Comparison of ENCODE assay signal across 18 mouse cellular contexts in genomic region chr15:99823322-99823898, GRCm38 (mm10). TPM values are rescaled to one million over a fixed set of nuclear protein-coding genes. Genes with fewer than 3 reads are reported as not detected.
A peak's percentile ranks its signal among the peaks of the same experiment; 100 is the strongest.
DNase-seq lines count a peak whose midpoint lies in the region; ATAC-seq and TF ChIP-seq lines count a peak whose summit lies in the region.
"Had no signal": no experiment of that assay in that cellular context is flagged by ENCODE, and none has a peak within 500 bp of the region (broad histone marks: within the 10 kb centered on the region; RNA-seq: fewer than 3 reads in every experiment).

No protein-coding gene starts in this region.

- H3K4me1 ChIP-seq in heart, embryonic 13.5 days = peaks cover 35% of the 10 kb centered on the region
- H3K4me1 ChIP-seq in heart, adult 2 months (ENCODE audit: control insufficient read depth, insufficient read depth, low read length) = peaks cover 1% of the 10 kb centered on the region
- peaks cover 44% of the 10 kb centered on the region for H3K4me1 ChIP-seq in embryonic facial prominence, embryonic 10.5 days
- H3K4me1 ChIP-seq in stomach, embryonic 16.5 days (ENCODE audit: control insufficient read depth, insufficient read depth, low read length) = peaks cover 5% of the 10 kb centered on the region
- H3K4me1 ChIP-seq: liver, embryonic 15.5 days had no signal

- TF ChIP-seq EP300 in heart, adult 2 months (IDR thresholded peaks at IDR 0.05; ENCODE audit: insufficient read depth, low read depth, low read length) = no peak

- no peaks in the 10 kb centered on the region for H3K27me3 ChIP-seq in heart, embryonic 13.5 days (replicated peaks)
- no peaks in the 10 kb centered on the region for H3K27me3 ChIP-seq in heart, adult 2 months (ENCODE audit: control insufficient read depth, insufficient read depth, low read length)
- no peaks in the 10 kb centered on the region for H3K27me3 ChIP-seq in embryonic facial prominence, embryonic 10.5 days (replicated peaks; ENCODE audit: low read depth, poor library complexity, severe bottlenecking)
- H3K27me3 ChIP-seq in stomach, embryonic 16.5 days (ENCODE audit: control insufficient read depth, insufficient read depth, low read length) = no peaks in the 10 kb centered on the region
- H3K27me3 ChIP-seq: liver, embryonic 15.5 days; lung, embryonic 15.5 days; midbrain, embryonic 13.5 days had no signal

- no peak for TF ChIP-seq POLR2A in heart, adult 2 months (IDR thresholded peaks at IDR 0.05; ENCODE audit: insufficient read depth, low read depth, low read length)

- TF ChIP-seq CTCF in heart, adult 2 months (IDR thresholded peaks at IDR 0.05) = no peak

- H3K4me2 ChIP-seq in heart, embryonic 13.5 days = no peak overlapping the region
- no peak overlapping the region for H3K4me2 ChIP-seq in stomach, embryonic 16.5 days (ENCODE audit: low read depth, low read length)
- H3K4me2 ChIP-seq: heart, embryonic 11.5 days; hindbrain, embryonic 14.5 days; liver, embryonic 15.5 days; lung, embryonic 15.5 days; midbrain, embryonic 13.5 days had no signal

- ATAC-seq in heart, embryonic 13.5 days (ENCODE audit: extremely low read depth, insufficient number of reproducible peaks, low FRiP score, low TSS enrichment) = no peak
- ATAC-seq in stomach, embryonic 16.5 days (ENCODE audit: insufficient read depth, low FRiP score) = no peak
- ATAC-seq: midbrain, embryonic 13.5 days had no signal

- intact Hi-C loops in heart, adult 2 months (cut with DNase I) = no loop called here

- peak overlapping the region; percentile 46 for H3K27ac ChIP-seq in heart, embryonic 13.5 days (replicated peaks)
- no peak overlapping the region for H3K27ac ChIP-seq in heart, adult 2 months
- peak overlapping the region; percentile 46; the same call in 1 of the 2 replicates for H3K27ac ChIP-seq in embryonic facial prominence, embryonic 10.5 days (replicated peaks)
- 0 out of 2 replicates have a peak overlapping the region, but pooled peaks have one; percentile 0 for H3K27ac ChIP-seq in stomach, embryonic 16.5 days (ENCODE audit: low read length)
- H3K27ac ChIP-seq: hindbrain, embryonic 14.5 days; limb, embryonic 10.5 days; liver, embryonic 15.5 days; lung, embryonic 15.5 days; midbrain, embryonic 13.5 days had no signal

- H3K4me3 ChIP-seq in heart, embryonic 13.5 days = no peak overlapping the region
- no peak overlapping the region for H3K4me3 ChIP-seq in heart, adult 2 months
- no peak overlapping the region for H3K4me3 ChIP-seq in embryonic facial prominence, embryonic 10.5 days
- H3K4me3 ChIP-seq in stomach, embryonic 16.5 days (replicated peaks; ENCODE audit: low read length) = no peak overlapping the region
- H3K4me3 ChIP-seq: limb, embryonic 10.5 days; liver, embryonic 15.5 days; lung, embryonic 15.5 days; midbrain, embryonic 13.5 days had no signal

- no peaks in the 10 kb centered on the region for H3K9me3 ChIP-seq in heart, embryonic 13.5 days
- no peaks in the 10 kb centered on the region for H3K9me3 ChIP-seq in embryonic facial prominence, embryonic 10.5 days
- H3K9me3 ChIP-seq in stomach, embryonic 16.5 days (replicated peaks; ENCODE audit: control insufficient read depth, low read length) = no peaks in the 10 kb centered on the region
- H3K9me3 ChIP-seq: limb, embryonic 10.5 days; liver, embryonic 15.5 days; lung, embryonic 15.5 days; midbrain, embryonic 13.5 days had no signal

- WGBS in heart, embryonic 13.5 days = 42% methylated on average over 8 of the region's 8 CpGs
- 46% methylated on average over 8 of the region's 8 CpGs for WGBS in heart, adult 2 months
- 62% methylated on average over 8 of the region's 8 CpGs for WGBS in embryonic facial prominence, embryonic 10.5 days
- 51% methylated on average over 8 of the region's 8 CpGs for WGBS in stomach, embryonic 16.5 days

- H3K9ac ChIP-seq in heart, embryonic 13.5 days = no peak overlapping the region
- no peak overlapping the region for H3K9ac ChIP-seq in heart, adult 2 months (ENCODE audit: low read depth, low read length)
- H3K9ac ChIP-seq in stomach, embryonic 16.5 days (ENCODE audit: low read length) = no peak overlapping the region
- H3K9ac ChIP-seq: hindbrain, embryonic 14.5 days; liver, embryonic 15.5 days; lung, embryonic 15.5 days; midbrain, embryonic 13.5 days had no signal

- DNase-seq in heart, adult 2 months = no peak
- DNase-seq in lung, postnatal 36 days = peak; percentile 56
- no peak for DNase-seq in lung, postnatal 14 days
- peak; percentile 21 for DNase-seq in embryonic facial prominence, embryonic 10.5 days (ENCODE audit: low spot score)
- DNase-seq in cerebellum, adult 11-12 months = no peak
- DNase-seq: adrenal gland, postnatal 14 days; cerebellum, adult 9-10 months; gastrocnemius, postnatal 10 days; kidney, postnatal 14 days; liver had no signal

- no peaks in the 10 kb centered on the region for H3K36me3 ChIP-seq in heart, embryonic 13.5 days
- no peaks in the 10 kb centered on the region for H3K36me3 ChIP-seq in heart, adult 2 months (ENCODE audit: control insufficient read depth, insufficient read depth, low read length)
- no peaks in the 10 kb centered on the region for H3K36me3 ChIP-seq in embryonic facial prominence, embryonic 10.5 days (replicated peaks)
- no peaks in the 10 kb centered on the region for H3K36me3 ChIP-seq in stomach, embryonic 16.5 days (ENCODE audit: control insufficient read depth, insufficient read depth, low read length)
- H3K36me3 ChIP-seq: limb, embryonic 10.5 days; liver, embryonic 15.5 days; lung, embryonic 15.5 days; midbrain, embryonic 13.5 days had no signal

- no peaks in the 10 kb centered on the region for H3K79me2 ChIP-seq in heart, adult 2 months (replicated peaks; ENCODE audit: control insufficient read depth, insufficient read depth, low read length)

RNA-seq across cellular contexts. Expression of gene Cers5, which starts 50.7 kb away (rescaled TPM):
- 51.6 and 54.7 TPM in 2 replicates for polyA plus RNA-seq in heart, embryonic 13.5 days (2015; fragmentation: Nextera tagmentation; extraction: Ambion mirVana)
- 10 to 100 TPM; 17.4 to 17.9 TPM for total RNA-seq in heart, adult 2 months (2021)
- 21.6 and 27.9 TPM in 2 replicates for polyA plus RNA-seq in heart, adult 2 months (2012; rRNA removed)
- polyA plus RNA-seq in embryonic facial prominence, embryonic 10.5 days (2016; fragmentation: Nextera tagmentation; extraction: Ambion mirVana) = 60.2 and 63.8 TPM in 2 replicates
- polyA plus RNA-seq in stomach, embryonic 16.5 days (2015; fragmentation: Nextera tagmentation; extraction: Ambion mirVana) = 58.7 and 62.1 TPM in 2 replicates

RNA-seq across cellular contexts. Expression of gene Lima1, which starts 51.8 kb away (rescaled TPM):
- 17.6 and 17.8 TPM in 2 replicates for polyA plus RNA-seq in heart, embryonic 13.5 days (2015; fragmentation: Nextera tagmentation; extraction: Ambion mirVana)
- total RNA-seq in heart, adult 2 months (2021) = 10 to 100 TPM; 15.7 to 16.7 TPM
- polyA plus RNA-seq in heart, adult 2 months (2012; rRNA removed) = 8.8 and 13.4 TPM in 2 replicates
- polyA plus RNA-seq in embryonic facial prominence, embryonic 10.5 days (2016; fragmentation: Nextera tagmentation; extraction: Ambion mirVana) = 62.3 and 65.4 TPM in 2 replicates
- polyA plus RNA-seq in stomach, embryonic 16.5 days (2015; fragmentation: Nextera tagmentation; extraction: Ambion mirVana) = 89.4 and 95.8 TPM in 2 replicates

Comparison
In these comparisons a context has a peak if more than half of its experiments do, and no peak if none do; other contexts are left out.
1. DNase-seq: peak in lung, postnatal 36 days (single experiment) and embryonic facial prominence, embryonic 10.5 days (single experiment); none in heart, adult 2 months (0 of 2), lung, postnatal 14 days (single experiment) and cerebellum, adult 11-12 months (single experiment).